Mouse (Mus musculus) myocyte (in vitro differentiated cells): ENCODE measurements around the gene Gm11127.

Experiments used
- CEBPB ChIP-seq: IDR thresholded peaks from 2 replicates; pipeline ENCODE4 v1.6.1; 2011; ENCODE audit warnings: mild to moderate bottlenecking, moderate library complexity; ENCODE audit not compliant: poor library complexity, insufficient read depth, severe bottlenecking
- E2F4 ChIP-seq: IDR thresholded peaks from one replicate; pipeline ENCODE4 v1.6.1; 2011; ENCODE audit warnings: mild to moderate bottlenecking, control low read depth, moderate library complexity; ENCODE audit not compliant: insufficient read depth
- MAX ChIP-seq: IDR thresholded peaks from one replicate; pipeline ENCODE4 v1.6.1; 2011; ENCODE audit warnings: low read depth, mild to moderate bottlenecking, control low read depth
- MYOD1 ChIP-seq, 3 experiments: IDR thresholded peaks; one replicate each; pipeline ENCODE4 v1.6.1; 2011; ENCODE audit warnings: control low read depth in 2 of 3, low read depth in 2 of 3, mild to moderate bottlenecking in 2 of 3, moderate library complexity in 1 of 3; ENCODE audit not compliant: insufficient read length in 2 of 3, control insufficient read depth in 1 of 3
- MYOG ChIP-seq, 3 experiments: IDR thresholded peaks; one replicate each; pipeline ENCODE4 v1.6.1; 2011; ENCODE audit warnings: control low read depth in 2 of 3, low read depth in 2 of 3, mild to moderate bottlenecking in 2 of 3; ENCODE audit not compliant: insufficient read length in 2 of 3, control insufficient read depth in 1 of 3, insufficient read depth in 1 of 3
- POLR2A ChIP-seq: IDR thresholded peaks from one replicate; pipeline ENCODE4 v1.6.1; 2011; ENCODE audit warnings: low read depth, mild to moderate bottlenecking, control low read depth, moderate library complexity; ENCODE audit not compliant: insufficient read length
- POLR2AphosphoS2 ChIP-seq: IDR thresholded peaks from one replicate; pipeline ENCODE4 v1.6.1; 2011; ENCODE audit warnings: low read depth, control low read depth; ENCODE audit not compliant: insufficient read length
- REST ChIP-seq: IDR thresholded peaks from one replicate; pipeline ENCODE4 v1.6.1; 2011; ENCODE audit warnings: mild to moderate bottlenecking, control low read depth, moderate library complexity; ENCODE audit not compliant: insufficient read depth, insufficient read length
- SRF ChIP-seq: IDR thresholded peaks from one replicate; pipeline ENCODE4 v1.6.1; 2011; ENCODE audit warnings: low read depth; ENCODE audit not compliant: control insufficient read depth, insufficient read length
- TCF12 ChIP-seq: IDR thresholded peaks from one replicate; pipeline ENCODE4 v1.6.1; 2011; ENCODE audit warnings: mild to moderate bottlenecking, control low read depth; ENCODE audit not compliant: poor library complexity, insufficient read depth, severe bottlenecking
- TCF3 ChIP-seq: IDR thresholded peaks from one replicate; pipeline ENCODE4 v1.6.1; 2011; ENCODE audit warnings: low read depth, control low read depth; ENCODE audit not compliant: insufficient read length
- USF1 ChIP-seq: IDR thresholded peaks from one replicate; pipeline ENCODE4 v1.6.1; 2011; ENCODE audit warnings: low read depth, mild to moderate bottlenecking, control low read depth, moderate library complexity

- no peak for TF ChIP-seq MYOD1 (IDR thresholded peaks at IDR 0.05; ENCODE audit: control insufficient read depth in 1 of 3, insufficient read length in 2 of 3, low read depth in 2 of 3)
- no peak for TF ChIP-seq MYOG (IDR thresholded peaks at IDR 0.05; ENCODE audit: control insufficient read depth in 1 of 3, insufficient read depth in 1 of 3, insufficient read length in 2 of 3, low read depth in 2 of 3)
- TF ChIP-seq TCF12, result no peak
- TF ChIP-seq USF1, result no peak
- no peak for TF ChIP-seq POLR2AphosphoS2
- no peak for TF ChIP-seq POLR2A
- no peak for TF ChIP-seq E2F4
- no peak for TF ChIP-seq SRF
- no peak for TF ChIP-seq CEBPB
- no peak for TF ChIP-seq MAX
- TF ChIP-seq TCF3, result no peak
- no peak for TF ChIP-seq REST
Measured at GRCm38 (mm10) chr17:36017046-36017445, 41.1 kb downstream of the Gm11127 start.
